Mouse (Mus musculus): Measurements from ENCODE around the gene Bcat2. TPM values are rescaled to one million over a fixed set of nuclear protein-coding genes. Genes with fewer than 3 reads are reported as not detected.

Bcat2 gene
- polyA plus RNA-seq, 1 experiment from 2014 or later = 44.0 TPM

- H3K27me3 ChIP-seq (ENCODE audit: control insufficient read depth, insufficient read depth, low read depth, low read length) = no peaks in the 10 kb centered on the region
- ATAC-seq (ENCODE audit: low read depth) = no peak
- no peaks in the 10 kb centered on the region for H3K36me3 ChIP-seq (ENCODE audit: control insufficient read depth, insufficient read depth)
- no peak overlapping the region for H3K9ac ChIP-seq (ENCODE audit: low read depth, low read length)
- H3K4me2 ChIP-seq (ENCODE audit: low read depth, low read length) = no peak overlapping the region
- H3K9me3 ChIP-seq (replicated peaks; ENCODE audit: control insufficient read depth, low read length) = no peaks in the 10 kb centered on the region
- H3K4me3 ChIP-seq (ENCODE audit: low read depth, low read length) = no peak overlapping the region
- no peaks in the 10 kb centered on the region; the same call in 1 of the 2 replicates for H3K4me1 ChIP-seq (ENCODE audit: control insufficient read depth, low read depth, low read length)
- no peak overlapping the region for H3K27ac ChIP-seq (ENCODE audit: low read length)
- 31% methylated on average over 1 of the region's 1 CpGs for WGBS (ENCODE audit: insufficient replicate concordance)
Observed at GRCm38 (mm10) chr7:45609511-45609910, 39.6 kb downstream of the Bcat2 start.

GRCm38 (mm10) chr7:45616277-45616676, 46.3 kb downstream of the Bcat2 start:
- Histone ChIP-seq H3K27me3 (ENCODE audit: control insufficient read depth, insufficient read depth, low read depth, low read length) (peaks cover 33% of the 10 kb centered on the region), H3K4me3 (ENCODE audit: low read depth, low read length) (no peak overlapping the region), H3K27ac (ENCODE audit: low read length) (no peak overlapping the region), H3K4me2 (ENCODE audit: low read depth, low read length) (no peak overlapping the region), H3K4me1 (ENCODE audit: control insufficient read depth, low read depth, low read length) (no peaks in the 10 kb centered on the region), H3K9me3 (replicated peaks; ENCODE audit: control insufficient read depth, low read length) (no peaks in the 10 kb centered on the region), H3K36me3 (ENCODE audit: control insufficient read depth, insufficient read depth) (no peaks in the 10 kb centered on the region), H3K9ac (ENCODE audit: low read depth, low read length) (no peak overlapping the region)
- no peak for ATAC-seq (ENCODE audit: low read depth)
- 32% methylated on average over 6 of the region's 6 CpGs for whole genome bisulfite sequencing (ENCODE audit: insufficient replicate concordance)

DNA sequence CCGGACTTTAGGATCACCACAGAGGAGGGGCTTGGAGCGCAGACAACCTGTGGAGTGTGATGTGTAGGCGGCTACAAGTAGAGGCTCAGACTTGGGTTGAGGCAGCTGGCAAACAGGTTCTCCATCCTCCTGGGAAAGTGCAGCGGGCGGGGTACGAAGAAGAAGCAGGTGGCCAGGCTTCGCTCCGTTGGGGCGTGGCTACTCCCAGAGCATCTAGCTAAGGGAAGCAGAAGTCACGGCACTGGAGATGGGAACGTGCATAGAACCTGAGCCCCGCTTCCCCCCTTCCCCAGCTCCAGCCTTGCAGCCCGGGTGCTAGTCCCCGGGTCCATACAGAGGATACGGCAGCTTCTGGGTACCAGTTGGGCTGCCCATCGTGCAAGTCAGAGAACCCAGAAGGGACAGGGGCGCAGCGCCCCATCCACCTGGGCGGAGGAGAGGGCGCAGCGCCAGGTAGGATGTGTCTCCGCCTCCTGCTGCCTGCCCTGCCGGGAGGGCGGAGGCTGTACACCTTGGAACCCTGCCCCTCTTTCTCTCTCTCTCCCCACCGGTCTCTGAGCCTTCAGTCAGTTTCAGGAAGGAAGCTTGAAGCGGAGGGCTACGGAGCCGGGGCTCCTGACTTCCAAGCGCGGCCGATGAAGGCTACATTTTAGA, 47.2 kb downstream of the Bcat2 start, which contains the start of gene Fut1:
Gene Fut1 (plus strand): TSS at position 248 of the 654 bp plus-strand sequence.
- 13% methylated on average over 30 of the region's 31 CpGs for WGBS (ENCODE audit: insufficient replicate concordance)
- Histone ChIP-seq H3K4me3 (ENCODE audit: low read depth, low read length) (no peak within 1 kb of the TSS), H3K9me3 (replicated peaks; ENCODE audit: control insufficient read depth, low read length) (no peaks in the 10 kb centered on the region), H3K4me1 (ENCODE audit: control insufficient read depth, low read depth, low read length) (no peaks in the 10 kb centered on the region), H3K4me2 (ENCODE audit: low read depth, low read length) (no peak within 1 kb of the TSS), H3K27ac (ENCODE audit: low read length) (no peak within 1 kb of the TSS), H3K27me3 (ENCODE audit: control insufficient read depth, insufficient read depth, low read depth, low read length) (peaks cover 33% of the 10 kb centered on the region), H3K9ac (ENCODE audit: low read depth, low read length) (no peak within 1 kb of the TSS), H3K36me3 (ENCODE audit: control insufficient read depth, insufficient read depth) (no peaks in the 10 kb centered on the region)
- no peak for ATAC-seq (ENCODE audit: low read depth)

GRCm38 (mm10) chr7:45618316-45618715, 48.4 kb downstream of the Bcat2 start:
- Histone ChIP-seq H3K4me1 (ENCODE audit: control insufficient read depth, low read depth, low read length) (no peaks in the 10 kb centered on the region), H3K4me3 (ENCODE audit: low read depth, low read length) (no peak overlapping the region), H3K27ac (ENCODE audit: low read length) (no peak overlapping the region), H3K9ac (ENCODE audit: low read depth, low read length) (no peak overlapping the region), H3K9me3 (replicated peaks; ENCODE audit: control insufficient read depth, low read length) (no peaks in the 10 kb centered on the region), H3K4me2 (ENCODE audit: low read depth, low read length) (no peak overlapping the region), H3K36me3 (ENCODE audit: control insufficient read depth, insufficient read depth) (no peaks in the 10 kb centered on the region), H3K27me3 (ENCODE audit: control insufficient read depth, insufficient read depth, low read depth, low read length) (peaks cover 33% of the 10 kb centered on the region)
- no peak for ATAC-seq (ENCODE audit: low read depth)
- 59% methylated on average over 5 of the region's 5 CpGs for WGBS (ENCODE audit: insufficient replicate concordance)

DNA sequence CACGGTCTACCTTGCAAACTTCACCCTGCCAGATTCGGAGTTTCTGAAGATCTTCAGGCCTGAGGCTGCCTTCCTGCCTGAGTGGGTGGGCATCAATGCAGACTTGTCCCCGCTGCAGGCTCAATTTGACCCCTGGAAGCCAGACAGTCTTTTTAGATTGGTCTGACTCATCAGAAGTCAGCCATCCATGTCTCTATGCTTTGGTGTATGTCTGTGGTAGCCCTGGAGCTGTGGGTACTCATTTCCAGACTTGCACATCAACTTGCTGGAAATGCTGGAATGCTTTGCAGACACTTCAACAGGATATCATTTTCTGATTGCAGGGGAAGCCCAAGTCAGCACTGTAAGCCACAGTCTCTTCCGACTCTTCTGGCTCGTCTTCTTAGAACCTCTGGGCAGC, 49.6 kb downstream of the Bcat2 start:
- Histone ChIP-seq H3K27me3 (ENCODE audit: control insufficient read depth, insufficient read depth, low read depth, low read length) (peaks cover 33% of the 10 kb centered on the region), H3K4me3 (ENCODE audit: low read depth, low read length) (no peak overlapping the region), H3K9me3 (replicated peaks; ENCODE audit: control insufficient read depth, low read length) (no peaks in the 10 kb centered on the region), H3K4me1 (ENCODE audit: control insufficient read depth, low read depth, low read length) (no peaks in the 10 kb centered on the region), H3K9ac (ENCODE audit: low read depth, low read length) (no peak overlapping the region), H3K4me2 (ENCODE audit: low read depth, low read length) (no peak overlapping the region), H3K27ac (ENCODE audit: low read length) (no peak overlapping the region), H3K36me3 (ENCODE audit: control insufficient read depth, insufficient read depth) (no peaks in the 10 kb centered on the region)
- 60% methylated on average over 5 of the region's 5 CpGs for WGBS (ENCODE audit: insufficient replicate concordance)
- ATAC-seq (ENCODE audit: low read depth) = no peak

GRCm38 (mm10) chr7:45621443-45621842, 51.5 kb downstream of the Bcat2 start, which contains the start of gene Izumo1:
TSS of gene Izumo1 (plus strand) at chr7:45621811.
- 26% methylated on average over 9 of the region's 9 CpGs for WGBS (ENCODE audit: insufficient replicate concordance)
- peaks cover 24% of the 10 kb centered on the region for H3K27me3 ChIP-seq (ENCODE audit: control insufficient read depth, insufficient read depth, low read depth, low read length)
- no peak for ATAC-seq (ENCODE audit: low read depth)
- H3K4me1 ChIP-seq (ENCODE audit: control insufficient read depth, low read depth, low read length) = no peaks in the 10 kb centered on the region
- H3K4me3 ChIP-seq (ENCODE audit: low read depth, low read length) = no peak within 1 kb of the TSS
- H3K9me3 ChIP-seq (replicated peaks; ENCODE audit: control insufficient read depth, low read length) = no peaks in the 10 kb centered on the region
- H3K36me3 ChIP-seq (ENCODE audit: control insufficient read depth, insufficient read depth) = no peaks in the 10 kb centered on the region
- no peak within 1 kb of the TSS for H3K9ac ChIP-seq (ENCODE audit: low read depth, low read length)
- no peak within 1 kb of the TSS for H3K4me2 ChIP-seq (ENCODE audit: low read depth, low read length)
- no peak within 1 kb of the TSS for H3K27ac ChIP-seq (ENCODE audit: low read length)

DNA sequence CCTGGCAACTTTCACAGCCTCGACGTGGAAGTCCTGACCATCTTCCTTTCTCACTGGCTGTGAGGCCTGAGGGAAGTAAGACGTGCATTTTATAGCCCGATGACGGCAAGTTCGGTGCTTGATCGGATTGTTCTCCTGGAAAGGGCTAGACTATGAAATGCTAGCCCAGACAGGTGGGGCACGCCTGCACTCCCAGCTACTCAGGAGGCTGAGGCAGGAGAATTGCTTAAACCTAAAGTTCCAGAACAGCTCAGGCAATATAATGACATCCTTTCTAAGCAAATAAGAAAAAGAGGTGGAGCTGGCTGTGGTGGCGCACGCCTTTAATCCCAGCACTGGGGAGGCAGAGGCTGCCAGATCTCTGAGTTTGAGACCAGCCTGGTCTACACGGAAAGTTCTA, 53.6 kb downstream of the Bcat2 start:
- WGBS (ENCODE audit: insufficient replicate concordance) = 77% methylated on average over 11 of the region's 11 CpGs
- no peak for ATAC-seq (ENCODE audit: low read depth)

DNA sequence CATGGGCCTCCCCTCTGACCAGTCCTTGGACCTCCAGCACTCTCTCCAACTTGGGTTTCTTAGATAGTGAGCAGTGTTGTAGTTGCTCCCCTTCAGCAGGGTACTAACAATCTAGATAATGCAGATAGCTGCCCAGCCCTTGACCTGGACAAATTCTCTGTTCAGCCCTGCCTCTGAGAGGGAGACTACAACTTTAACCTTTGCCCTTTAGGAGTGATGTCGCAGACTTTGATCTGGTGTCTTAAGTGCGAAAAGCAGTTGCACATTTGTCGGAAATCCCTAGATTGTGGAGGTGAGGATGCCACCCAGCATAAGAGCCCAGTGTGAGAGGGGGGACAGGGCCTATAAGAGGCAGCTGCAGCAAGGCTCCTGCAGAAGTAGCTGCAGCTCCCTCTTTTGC, 54.8 kb downstream of the Bcat2 start:
- Histone ChIP-seq H3K9me3 (replicated peaks; ENCODE audit: control insufficient read depth, low read length) (no peaks in the 10 kb centered on the region), H3K4me2 (ENCODE audit: low read depth, low read length) (no peak overlapping the region), H3K27ac (ENCODE audit: low read length) (no peak overlapping the region), H3K4me3 (ENCODE audit: low read depth, low read length) (no peak overlapping the region), H3K9ac (ENCODE audit: low read depth, low read length) (no peak overlapping the region), H3K4me1 (ENCODE audit: control insufficient read depth, low read depth, low read length) (peaks cover 5% of the 10 kb centered on the region), H3K36me3 (ENCODE audit: control insufficient read depth, insufficient read depth) (no peaks in the 10 kb centered on the region), H3K27me3 (ENCODE audit: control insufficient read depth, insufficient read depth, low read depth, low read length) (peaks cover 29% of the 10 kb centered on the region)
- 67% methylated on average over 3 of the region's 3 CpGs for WGBS (ENCODE audit: insufficient replicate concordance)
- ATAC-seq (ENCODE audit: low read depth) = no peak

More for the DNA sequence above, 53.6 kb downstream of the Bcat2 start:
- Histone ChIP-seq H3K9ac (ENCODE audit: low read depth, low read length) (no peak overlapping the region), H3K27ac (ENCODE audit: low read length) (no peak overlapping the region), H3K9me3 (replicated peaks; ENCODE audit: control insufficient read depth, low read length) (no peaks in the 10 kb centered on the region), H3K4me1 (ENCODE audit: control insufficient read depth, low read depth, low read length) (peaks cover 3% of the 10 kb centered on the region), H3K4me2 (ENCODE audit: low read depth, low read length) (no peak overlapping the region), H3K4me3 (ENCODE audit: low read depth, low read length) (no peak overlapping the region), H3K27me3 (ENCODE audit: control insufficient read depth, insufficient read depth, low read depth, low read length) (peaks cover 28% of the 10 kb centered on the region), H3K36me3 (ENCODE audit: control insufficient read depth, insufficient read depth) (no peaks in the 10 kb centered on the region)

GRCm38 (mm10) chr7:45625481-45625880, 55.5 kb downstream of the Bcat2 start:
- H3K27me3 ChIP-seq (ENCODE audit: control insufficient read depth, insufficient read depth, low read depth, low read length) = peaks cover 34% of the 10 kb centered on the region
- peaks cover 5% of the 10 kb centered on the region for H3K4me1 ChIP-seq (ENCODE audit: control insufficient read depth, low read depth, low read length)
- H3K9me3 ChIP-seq (replicated peaks; ENCODE audit: control insufficient read depth, low read length) = no peaks in the 10 kb centered on the region
- H3K4me3 ChIP-seq (ENCODE audit: low read depth, low read length) = no peak overlapping the region
- H3K4me2 ChIP-seq (ENCODE audit: low read depth, low read length) = no peak overlapping the region
- H3K36me3 ChIP-seq (ENCODE audit: control insufficient read depth, insufficient read depth) = no peaks in the 10 kb centered on the region
- ATAC-seq (ENCODE audit: low read depth) = no peak
- H3K9ac ChIP-seq (ENCODE audit: low read depth, low read length) = no peak overlapping the region
- WGBS (ENCODE audit: insufficient replicate concordance) = 55% methylated on average over 8 of the region's 8 CpGs
- H3K27ac ChIP-seq (ENCODE audit: low read length) = no peak overlapping the region
